Mouse (Mus musculus): ENCODE data around the gene Olfr325. TPM values are rescaled to one million over a fixed set of nuclear protein-coding genes. Genes with fewer than 3 reads are reported as not detected.

Olfr325 gene
- polyA plus RNA-seq, 1 experiment: not detected

DNA sequence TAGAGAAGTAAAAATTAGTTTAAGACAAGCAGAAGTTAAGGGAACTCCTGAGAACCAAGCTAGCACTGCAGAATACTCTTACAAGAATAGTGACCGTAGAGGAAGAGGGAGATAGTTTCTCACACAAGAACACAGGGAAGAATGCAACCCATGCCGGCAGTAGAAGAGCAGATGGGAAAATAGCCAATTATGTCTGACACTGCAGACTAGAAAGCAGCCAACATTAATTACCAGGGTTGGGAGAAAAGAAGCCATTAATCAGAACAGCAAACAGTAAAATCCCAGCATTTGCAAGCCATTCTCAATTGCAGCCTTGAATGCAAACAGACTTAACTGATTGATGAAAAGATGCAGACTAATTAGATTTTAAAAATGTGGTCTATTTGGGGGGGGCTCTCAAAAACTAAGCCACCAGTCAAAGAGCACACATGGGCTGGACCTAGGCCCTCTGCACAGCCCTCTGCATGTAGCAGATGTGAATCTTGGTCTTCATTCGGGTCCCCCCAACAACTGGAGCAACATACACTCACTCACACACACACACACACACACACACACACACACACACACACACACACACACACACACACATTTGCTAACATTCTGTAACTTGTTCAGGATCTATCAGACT lies 11.2 kb downstream of the Olfr325 start:
- 71% methylated on average over 3 of the region's 3 CpGs for WGBS
- Histone ChIP-seq H3K36me3 (ENCODE audit: control insufficient read depth, insufficient read depth, low read length) (no peaks in the 10 kb centered on the region), H3K4me3 (ENCODE audit: low read depth, low read length) (no peak overlapping the region), H3K4me1 (ENCODE audit: control insufficient read depth, insufficient read depth, insufficient read length, low read length) (peaks cover 2% of the 10 kb centered on the region; the same call in 1 of the 2 replicates), H3K27me3 (ENCODE audit: control insufficient read depth, insufficient read depth, low read length) (no peaks in the 10 kb centered on the region), H3K27ac (ENCODE audit: insufficient read depth, low read depth, low read length) (no peak overlapping the region)
- no peak for TF ChIP-seq POLR2A (IDR thresholded peaks at IDR 0.05; ENCODE audit: low read depth, low read length)
- no peak for TF ChIP-seq CTCF (IDR thresholded peaks at IDR 0.05; ENCODE audit: extremely low read depth, insufficient read length, insufficient replicate concordance, low read depth, low read length)

DNA sequence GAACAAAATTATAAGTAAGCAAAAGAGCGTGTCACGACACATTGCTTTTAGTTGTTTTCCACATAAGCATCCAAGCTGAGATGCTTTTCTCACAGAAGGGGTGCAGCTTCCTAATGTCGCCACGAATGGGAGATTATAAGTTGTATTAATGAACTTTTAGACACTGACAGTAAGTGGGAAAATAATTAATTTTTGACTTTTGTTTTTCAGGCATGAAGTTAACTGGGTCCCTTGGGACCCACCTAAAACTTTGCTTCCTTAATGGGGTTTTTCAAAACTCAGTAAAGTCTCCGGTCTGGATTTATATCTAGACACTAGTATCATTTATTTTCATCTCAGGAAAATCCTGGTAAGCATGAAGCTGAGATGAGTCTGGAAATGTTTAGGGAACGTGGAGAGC lies 17.3 kb downstream of the Olfr325 start, which contains the start of gene Olfr324:
Gene Olfr324 (plus strand): TSS at position 301 of the 400 bp plus-strand sequence.
- peaks cover 2% of the 10 kb centered on the region; the same call in 1 of the 2 replicates for H3K4me1 ChIP-seq (ENCODE audit: control insufficient read depth, insufficient read depth, insufficient read length, low read length)
- TF ChIP-seq CTCF (IDR thresholded peaks at IDR 0.05; ENCODE audit: extremely low read depth, insufficient read length, insufficient replicate concordance, low read depth, low read length) (no peak), POLR2A (IDR thresholded peaks at IDR 0.05; ENCODE audit: low read depth, low read length) (no peak)
- no peak within 1 kb of the TSS for H3K27ac ChIP-seq (ENCODE audit: insufficient read depth, low read depth, low read length)
- no peaks in the 10 kb centered on the region for H3K36me3 ChIP-seq (ENCODE audit: control insufficient read depth, insufficient read depth, low read length)
- no peaks in the 10 kb centered on the region for H3K27me3 ChIP-seq (ENCODE audit: control insufficient read depth, insufficient read depth, low read length)
- WGBS: 85% methylated on average over 6 of the region's 6 CpGs
- H3K4me3 ChIP-seq (ENCODE audit: low read depth, low read length): no peak within 1 kb of the TSS

GRCm38 (mm10) chr11:58597837-58598236 lies 20.3 kb downstream of the Olfr325 start:
- Histone ChIP-seq H3K4me3 (ENCODE audit: low read depth, low read length) (no peak overlapping the region), H3K4me1 (ENCODE audit: control insufficient read depth, insufficient read depth, insufficient read length, low read length) (no peaks in the 10 kb centered on the region; the same call in 1 of the 2 replicates), H3K27me3 (ENCODE audit: control insufficient read depth, insufficient read depth, low read length) (no peaks in the 10 kb centered on the region), H3K27ac (ENCODE audit: insufficient read depth, low read depth, low read length) (no peak overlapping the region), H3K36me3 (ENCODE audit: control insufficient read depth, insufficient read depth, low read length) (no peaks in the 10 kb centered on the region)
- WGBS: 92% methylated on average over 13 of the region's 13 CpGs
- no peak for TF ChIP-seq CTCF (IDR thresholded peaks at IDR 0.05; ENCODE audit: extremely low read depth, insufficient read length, insufficient replicate concordance, low read depth, low read length)

- Histone ChIP-seq H3K4me1 (ENCODE audit: control insufficient read depth, insufficient read depth, insufficient read length, low read length) (peaks cover 27% of the 10 kb centered on the region), H3K36me3 (ENCODE audit: control insufficient read depth, insufficient read depth, low read length) (no peaks in the 10 kb centered on the region), H3K27me3 (ENCODE audit: control insufficient read depth, insufficient read depth, low read length) (no peaks in the 10 kb centered on the region), H3K4me3 (ENCODE audit: low read depth, low read length) (no peak overlapping the region), H3K27ac (ENCODE audit: insufficient read depth, low read depth, low read length) (no peak overlapping the region)
- TF ChIP-seq POLR2A (IDR thresholded peaks at IDR 0.05; ENCODE audit: low read depth, low read length): no peak
- no peak for TF ChIP-seq CTCF (IDR thresholded peaks at IDR 0.05; ENCODE audit: extremely low read depth, insufficient read length, insufficient replicate concordance, low read depth, low read length)
These were observed 24.5 kb downstream of the Olfr325 start for GRCm38 (mm10) chr11:58602062-58602461.

GRCm38 (mm10) chr11:58602800-58603560 lies 25.4 kb downstream of the Olfr325 start:
- Histone ChIP-seq H3K27ac (ENCODE audit: insufficient read depth, low read depth, low read length) (peak overlapping the region; percentile 33; the same call in 1 of the 2 replicates), H3K27me3 (ENCODE audit: control insufficient read depth, insufficient read depth, low read length) (no peaks in the 10 kb centered on the region), H3K4me1 (ENCODE audit: control insufficient read depth, insufficient read depth, insufficient read length, low read length) (peaks cover 27% of the 10 kb centered on the region), H3K36me3 (ENCODE audit: control insufficient read depth, insufficient read depth, low read length) (no peaks in the 10 kb centered on the region), H3K4me3 (ENCODE audit: low read depth, low read length) (no peak overlapping the region)
- 72% methylated on average over 6 of the region's 6 CpGs for WGBS
- TF ChIP-seq POLR2A (IDR thresholded peaks at IDR 0.05; ENCODE audit: low read depth, low read length) (no peak), CTCF (IDR thresholded peaks at IDR 0.05; ENCODE audit: extremely low read depth, insufficient read length, insufficient replicate concordance, low read depth, low read length) (no peak)

DNA sequence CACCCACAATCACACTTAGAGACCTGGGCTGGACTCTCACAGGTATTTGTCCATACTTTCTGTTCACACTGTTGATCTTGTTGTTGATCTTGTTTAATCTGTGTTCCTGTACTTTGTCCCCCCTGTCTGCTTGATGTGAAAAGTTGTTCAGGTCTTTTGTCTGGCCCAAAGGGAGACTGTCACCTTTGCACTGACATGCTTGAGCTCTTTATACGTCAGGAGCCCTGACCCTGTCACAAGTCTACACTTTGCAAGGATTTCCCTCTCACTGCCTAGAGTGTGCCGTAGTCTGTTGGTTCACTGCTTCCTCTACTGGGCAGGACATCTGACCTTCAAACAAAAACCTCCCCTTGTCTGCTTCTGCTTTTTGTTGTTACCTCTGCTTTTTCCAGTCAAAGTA lies 27.2 kb downstream of the Olfr325 start:
- H3K27me3 ChIP-seq (ENCODE audit: control insufficient read depth, insufficient read depth, low read length): no peaks in the 10 kb centered on the region
- H3K36me3 ChIP-seq (ENCODE audit: control insufficient read depth, insufficient read depth, low read length): 0 out of 2 replicates have a peak, but pooled peaks cover 2% of the 10 kb centered on the region

DNA sequence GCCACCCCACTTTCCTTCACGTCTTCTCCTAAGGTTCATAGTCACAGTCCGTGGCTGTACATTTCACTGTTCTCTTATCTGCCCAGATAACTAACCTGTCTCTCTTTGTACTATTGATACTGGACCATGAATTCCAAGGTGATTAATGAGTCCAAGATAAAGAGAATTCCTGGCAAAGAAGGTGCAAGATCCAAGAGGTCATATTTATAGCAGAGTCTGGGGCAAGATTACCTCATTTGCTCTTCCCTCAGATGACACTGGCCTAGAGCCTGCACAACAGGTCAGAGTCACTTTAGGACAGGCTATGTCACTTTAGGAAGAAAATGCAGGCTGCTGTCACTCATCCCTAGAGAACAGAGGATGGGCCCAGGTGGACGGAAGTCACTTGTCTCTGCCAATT lies 27.7 kb downstream of the Olfr325 start:
- H3K4me3 ChIP-seq (ENCODE audit: low read depth, low read length): no peak overlapping the region
- H3K27me3 ChIP-seq (ENCODE audit: control insufficient read depth, insufficient read depth, low read length): no peaks in the 10 kb centered on the region
- H3K27ac ChIP-seq (ENCODE audit: insufficient read depth, low read depth, low read length): peak overlapping the region; percentile 51
- TF ChIP-seq CTCF (IDR thresholded peaks at IDR 0.05; ENCODE audit: extremely low read depth, insufficient read length, insufficient replicate concordance, low read depth, low read length) (no peak), POLR2A (IDR thresholded peaks at IDR 0.05; ENCODE audit: low read depth, low read length) (no peak)
- peaks cover 30% of the 10 kb centered on the region for H3K4me1 ChIP-seq (ENCODE audit: control insufficient read depth, insufficient read depth, insufficient read length, low read length)
- WGBS: 24% methylated on average over 3 of the region's 3 CpGs
- H3K36me3 ChIP-seq (ENCODE audit: control insufficient read depth, insufficient read depth, low read length): 0 out of 2 replicates have a peak, but pooled peaks cover 2% of the 10 kb centered on the region

More for the DNA sequence above, 27.2 kb downstream of the Olfr325 start:
- peaks cover 27% of the 10 kb centered on the region for H3K4me1 ChIP-seq (ENCODE audit: control insufficient read depth, insufficient read depth, insufficient read length, low read length)
- H3K4me3 ChIP-seq (ENCODE audit: low read depth, low read length): no peak overlapping the region
- H3K27ac ChIP-seq (ENCODE audit: insufficient read depth, low read depth, low read length): peak overlapping the region; percentile 51
- no peak for TF ChIP-seq CTCF (IDR thresholded peaks at IDR 0.05; ENCODE audit: extremely low read depth, insufficient read length, insufficient replicate concordance, low read depth, low read length)
- no peak for TF ChIP-seq POLR2A (IDR thresholded peaks at IDR 0.05; ENCODE audit: low read depth, low read length)
- 14% methylated on average over 2 of the region's 2 CpGs for WGBS
